Mouse (Mus musculus) heart, embryonic 16.5 days (tissue): ENCODE data around the gene Gpr183. TPM values are rescaled to one million over a fixed set of nuclear protein-coding genes. Genes with fewer than 3 reads are reported as not detected.
A peak's percentile ranks its signal among the peaks of the same experiment; 100 is the strongest.

ENCODE experiments used
- ATAC-seq: fragments of 200-750 bp; cut with Nextera tagmentation; replicated peaks from 2 replicates; pipeline ENCODE4 v1.8.0; 2017; ENCODE audit warnings: moderate number of reproducible peaks; ENCODE audit not compliant: insufficient read depth, low FRiP score; ENCODE audit errors: extremely low read depth
- H3K27ac ChIP-seq: fragments of 300-500 bp; sonication (generic); 2 replicates; pipeline ENCODE4 v1.5.1; 2014; ENCODE audit warnings: mild to moderate bottlenecking, low read length, control low read depth, moderate library complexity
- H3K27me3 ChIP-seq: fragments of 300-500 bp; sonication (generic); 2 replicates; pipeline ENCODE4 v1.6.1; 2014; ENCODE audit warnings: low read length, mixed read lengths; ENCODE audit not compliant: control insufficient read depth, insufficient read depth
- H3K36me3 ChIP-seq: fragments of 300-500 bp; sonication (generic); 2 replicates; pipeline ENCODE4 v1.6.1; 2014; ENCODE audit not compliant: control insufficient read depth, insufficient read depth
- H3K4me1 ChIP-seq: fragments of 300-500 bp; sonication (generic); 2 replicates; pipeline ENCODE4 v1.6.1; 2014; ENCODE audit warnings: low read length, mixed read lengths; ENCODE audit not compliant: control insufficient read depth, insufficient read depth
- H3K4me2 ChIP-seq: fragments of 300-500 bp; sonication (generic); 2 replicates; pipeline ENCODE4 v1.6.1; 2014; ENCODE audit warnings: low read depth, mild to moderate bottlenecking, control low read depth, low read length
- H3K4me3 ChIP-seq: fragments of 300-500 bp; sonication (generic); 2 replicates; pipeline ENCODE4 v1.5.1; 2014; ENCODE audit warnings: mild to moderate bottlenecking, control low read depth, low read length
- H3K9ac ChIP-seq: fragments of 300-500 bp; sonication (generic); 2 replicates; pipeline ENCODE4 v1.6.1; 2014; ENCODE audit warnings: low read length, control low read depth
- H3K9me3 ChIP-seq: fragments of 300-500 bp; sonication (generic); replicated peaks from 2 replicates; pipeline ENCODE4 v1.6.1; 2016; ENCODE audit warnings: low read length; ENCODE audit not compliant: control insufficient read depth
- WGBS: fragments of 180-500 bp; shearing (Covaris S2); extraction: QIAGEN DNeasy Blood & Tissue Kit; methylation state at CpG from one replicate; pipeline ENCODE4 v1.1.7; 2014; 5-methylcytosine and 5-hydroxymethylcytosine counted together
- polyA plus RNA-seq: library from polyadenylated mRNA; unstranded; fragments of >200 nt; fragmentation: Nextera tagmentation; extraction: Ambion mirVana; gene quantifications from 2 replicates; pipeline ENCODE4 v1.2.1, GENCODE M21; 2015

The Gpr183 gene
- polyA plus RNA-seq, 1 experiment from 2014 or later = 3.6 TPM

- peak overlapping the region; percentile 17 for H3K4me2 ChIP-seq
- no peak for ATAC-seq
- no peaks in the 10 kb centered on the region for H3K9me3 ChIP-seq
- WGBS = 67% methylated on average over 14 of the region's 14 CpGs
- no peak overlapping the region for H3K4me3 ChIP-seq
- H3K27me3 ChIP-seq = no peaks in the 10 kb centered on the region
- H3K4me1 ChIP-seq = peaks cover 38% of the 10 kb centered on the region
- H3K36me3 ChIP-seq = no peaks in the 10 kb centered on the region
- H3K27ac ChIP-seq = peak overlapping the region; percentile 58
- H3K9ac ChIP-seq = no peak overlapping the region
Observed at GRCm38 (mm10) chr14:121962128-121962890, 2.7 kb downstream of the Gpr183 start.

GRCm38 (mm10) chr14:121961496-121962127 is 3.4 kb downstream of the Gpr183 start:
- no peaks in the 10 kb centered on the region; the same call in 1 of the 2 replicates for H3K36me3 ChIP-seq
- H3K4me1 ChIP-seq = peaks cover 38% of the 10 kb centered on the region
- H3K4me2 ChIP-seq = peak overlapping the region; percentile 45
- peak overlapping the region; percentile 58 for H3K27ac ChIP-seq
- H3K4me3 ChIP-seq = no peak overlapping the region
- H3K27me3 ChIP-seq = no peaks in the 10 kb centered on the region
- H3K9ac ChIP-seq = no peak overlapping the region
- ATAC-seq = no peak
- WGBS = 38% methylated on average over 12 of the region's 12 CpGs
- H3K9me3 ChIP-seq = no peaks in the 10 kb centered on the region; the same call in 1 of the 2 replicates

- H3K4me2 ChIP-seq = peak overlapping the region; percentile 45
- no peaks in the 10 kb centered on the region for H3K27me3 ChIP-seq
- no peak for ATAC-seq
- H3K9me3 ChIP-seq = no peaks in the 10 kb centered on the region; the same call in 1 of the 2 replicates
- H3K36me3 ChIP-seq = no peaks in the 10 kb centered on the region; the same call in 1 of the 2 replicates
- H3K4me1 ChIP-seq = peaks cover 38% of the 10 kb centered on the region
- no peak overlapping the region for H3K4me3 ChIP-seq
- 29% methylated on average over 6 of the region's 6 CpGs for WGBS
- peak overlapping the region; percentile 44 for H3K27ac ChIP-seq
- no peak overlapping the region for H3K9ac ChIP-seq
Observed at GRCm38 (mm10) chr14:121960997-121961396, 4.0 kb downstream of the Gpr183 start.

DNA sequence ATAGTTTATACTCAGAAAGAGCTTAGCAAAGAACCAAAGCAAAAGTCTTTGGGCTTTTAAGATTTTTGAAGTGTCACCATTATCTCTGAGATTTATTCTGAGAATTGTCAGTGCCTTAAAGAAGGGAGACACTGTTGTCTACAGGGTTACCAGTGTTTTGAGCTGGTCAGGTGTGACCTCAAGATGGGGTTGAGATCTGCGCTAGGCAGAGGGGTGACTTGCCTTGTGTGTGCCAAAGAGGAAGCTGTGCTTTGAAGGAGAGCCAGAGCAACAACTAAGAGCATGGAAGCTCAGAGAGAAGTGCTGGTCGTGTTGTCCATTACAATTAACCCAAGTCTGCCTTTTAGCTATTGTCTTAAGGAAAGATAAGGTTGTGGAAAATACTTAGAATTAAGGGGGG is 4.5 kb downstream of the Gpr183 start:
- Histone ChIP-seq H3K4me1 (peaks cover 37% of the 10 kb centered on the region), H3K9me3 (no peaks in the 10 kb centered on the region; the same call in 1 of the 2 replicates), H3K4me2 (no peak overlapping the region), H3K4me3 (no peak overlapping the region), H3K9ac (no peak overlapping the region), H3K27me3 (no peaks in the 10 kb centered on the region), H3K27ac (no peak overlapping the region), H3K36me3 (no peaks in the 10 kb centered on the region; the same call in 1 of the 2 replicates)
- ATAC-seq = no peak
- WGBS = 66% methylated on average over 2 of the region's 2 CpGs

GRCm38 (mm10) chr14:121960031-121960430 is 5.0 kb downstream of the Gpr183 start:
- no peaks in the 10 kb centered on the region; the same call in 1 of the 2 replicates for H3K9me3 ChIP-seq
- WGBS = 82% methylated on average over 4 of the region's 4 CpGs
- no peak overlapping the region for H3K9ac ChIP-seq
- H3K36me3 ChIP-seq = no peaks in the 10 kb centered on the region; the same call in 1 of the 2 replicates
- no peaks in the 10 kb centered on the region for H3K27me3 ChIP-seq
- no peak overlapping the region for H3K27ac ChIP-seq
- no peak overlapping the region for H3K4me3 ChIP-seq
- H3K4me1 ChIP-seq = peaks cover 34% of the 10 kb centered on the region
- no peak overlapping the region for H3K4me2 ChIP-seq
- no peak for ATAC-seq

GRCm38 (mm10) chr14:121959538-121959980 is 5.4 kb downstream of the Gpr183 start:
- no peak for ATAC-seq
- no peaks in the 10 kb centered on the region; the same call in 1 of the 2 replicates for H3K36me3 ChIP-seq
- no peak overlapping the region for H3K9ac ChIP-seq
- no peaks in the 10 kb centered on the region for H3K27me3 ChIP-seq
- no peak overlapping the region for H3K27ac ChIP-seq
- peaks cover 34% of the 10 kb centered on the region for H3K4me1 ChIP-seq
- 85% methylated on average over 3 of the region's 3 CpGs for WGBS
- H3K9me3 ChIP-seq = no peaks in the 10 kb centered on the region; the same call in 1 of the 2 replicates
- H3K4me3 ChIP-seq = no peak overlapping the region
- H3K4me2 ChIP-seq = no peak overlapping the region

DNA sequence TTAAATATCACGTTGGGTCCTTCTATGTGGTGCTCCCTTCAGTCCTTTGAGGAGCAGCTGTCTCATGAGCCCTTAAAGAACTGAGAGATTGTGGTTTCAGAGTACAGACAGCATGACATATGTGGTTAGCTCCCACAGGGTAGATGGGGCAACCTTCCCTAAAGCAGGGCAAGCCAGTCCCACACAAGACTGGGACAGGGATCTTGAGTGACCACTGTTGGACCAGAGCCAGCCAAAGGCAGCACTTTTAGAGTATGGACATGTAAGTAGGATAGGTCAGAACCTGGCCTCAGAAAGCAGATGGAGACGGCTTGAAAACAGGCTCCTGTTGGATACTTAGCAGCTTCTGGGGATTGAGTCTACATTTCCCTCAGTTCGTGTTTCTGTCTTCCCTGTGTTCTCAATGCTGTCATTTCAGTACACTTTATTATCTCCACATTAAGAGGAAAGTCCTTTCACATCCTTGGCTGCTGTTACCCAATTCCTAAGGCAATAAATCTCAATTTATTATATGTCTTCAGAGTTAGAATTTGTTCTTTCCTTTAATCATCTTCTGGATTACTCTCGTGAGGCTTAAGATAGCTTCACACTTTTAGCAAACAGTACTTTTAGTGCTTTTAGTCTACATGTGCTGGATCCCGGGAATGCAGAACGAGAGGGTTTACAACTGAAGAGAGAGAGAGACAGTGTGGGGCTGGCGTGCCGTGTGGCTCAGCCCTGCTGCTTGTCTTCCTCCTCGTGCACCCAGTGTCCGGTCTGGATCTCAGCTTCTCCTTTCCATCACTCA is 6.1 kb downstream of the Gpr183 start:
- 75% methylated on average over 10 of the region's 10 CpGs for WGBS
- no peaks in the 10 kb centered on the region; the same call in 1 of the 2 replicates for H3K36me3 ChIP-seq
- no peaks in the 10 kb centered on the region; the same call in 1 of the 2 replicates for H3K9me3 ChIP-seq
- no peak overlapping the region for H3K27ac ChIP-seq
- H3K4me2 ChIP-seq = no peak overlapping the region
- ATAC-seq = no peak
- H3K9ac ChIP-seq = no peak overlapping the region
- no peak overlapping the region for H3K4me3 ChIP-seq
- no peaks in the 10 kb centered on the region for H3K27me3 ChIP-seq
- H3K4me1 ChIP-seq = peaks cover 32% of the 10 kb centered on the region

DNA sequence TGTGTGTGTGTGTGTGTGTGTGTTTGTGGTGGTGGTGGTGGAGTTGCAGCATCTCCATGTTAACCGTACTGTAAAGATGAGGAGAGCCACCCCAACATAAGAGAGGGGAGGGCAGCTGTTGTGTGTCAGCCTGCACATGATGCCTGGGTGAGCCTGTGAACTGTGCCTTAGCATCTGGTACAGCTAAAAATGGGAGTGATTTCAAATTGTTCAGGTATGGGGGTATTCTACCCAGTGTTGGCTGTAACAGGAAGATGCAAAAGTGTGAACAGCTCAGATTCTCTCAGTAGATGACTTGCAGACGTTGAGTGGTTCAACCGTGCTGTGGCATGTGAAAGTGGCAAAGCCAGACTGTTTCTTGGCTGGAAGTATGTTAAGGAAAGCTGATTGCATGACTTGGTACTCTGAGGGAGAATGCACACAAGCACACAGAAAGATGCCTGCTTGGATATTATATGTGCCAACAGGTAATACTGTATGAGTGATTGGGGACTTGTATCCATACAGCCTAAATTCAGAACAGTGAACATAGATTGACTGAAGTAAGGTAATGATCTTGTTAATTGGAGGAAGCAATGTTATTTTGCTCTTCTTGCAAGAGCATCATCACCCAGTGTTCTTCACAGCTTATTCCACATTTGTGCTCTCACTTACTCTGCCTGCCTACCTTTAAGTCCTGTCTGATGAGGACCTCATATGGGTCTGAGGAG is 6.8 kb downstream of the Gpr183 start:
- Histone ChIP-seq H3K27ac (no peak overlapping the region), H3K27me3 (no peaks in the 10 kb centered on the region), H3K9ac (no peak overlapping the region), H3K4me3 (no peak overlapping the region), H3K4me1 (peaks cover 26% of the 10 kb centered on the region), H3K4me2 (no peak overlapping the region), H3K36me3 (no peaks in the 10 kb centered on the region; the same call in 1 of the 2 replicates), H3K9me3 (no peaks in the 10 kb centered on the region; the same call in 1 of the 2 replicates)
- no peak for ATAC-seq
- 65% methylated on average over 3 of the region's 3 CpGs for WGBS
